Mouse (Mus musculus) MEL (cell line): ENCODE results near the gene Srbd1. TPM values are rescaled to one million over a fixed set of nuclear protein-coding genes. Genes with fewer than 3 reads are reported as not detected.

Experiments
- DNase-seq: peaks from one replicate; pipeline ENCODE4 v3.0.0; 2011; ENCODE audit warnings: low read depth, low spot score
- H3K27ac ChIP-seq: 2 replicates; pipeline ENCODE4 v1.5.1; 2012; ENCODE audit warnings: low read depth, mild to moderate bottlenecking, control low read depth, low read length, moderate library complexity; ENCODE audit not compliant: control insufficient read depth
- H3K27me3 ChIP-seq, 2 experiments: fragments of 150-350 bp in 1 of 2; sonication (generic) in 1 of 2; 2 replicates each; pipeline ENCODE4 v1.6.1; 2012; ENCODE audit warnings: low read length in 2 of 2, mild to moderate bottlenecking in 2 of 2, improper control_type of control experiment in 1 of 2, moderate library complexity in 1 of 2; ENCODE audit not compliant: insufficient read depth in 2 of 2, control insufficient read depth in 1 of 2
- H3K36me3 ChIP-seq, 2 experiments: 2 replicates each; pipeline ENCODE4 v1.6.1; 2012 to 2014; ENCODE audit warnings: low read length in 2 of 2, improper control_type of control experiment in 1 of 2, inconsistent platforms in 1 of 2, mild to moderate bottlenecking in 1 of 2; ENCODE audit not compliant: insufficient read depth in 2 of 2, control insufficient read depth in 1 of 2
- H3K4me1 ChIP-seq, 2 experiments: fragments of 150-350 bp in 1 of 2; sonication (generic) in 1 of 2; 2 replicates each; pipeline ENCODE4 v1.6.1; 2012; ENCODE audit warnings: low read length in 2 of 2, improper control_type of control experiment in 1 of 2, mild to moderate bottlenecking in 1 of 2; ENCODE audit not compliant: insufficient read depth in 2 of 2, control insufficient read depth in 1 of 2
- H3K4me3 ChIP-seq, 2 experiments: fragments of 150-350 bp in 1 of 2; sonication (generic) in 1 of 2; 2 replicates each; pipeline ENCODE4 v1.5.1; 2012; ENCODE audit warnings: low read depth in 2 of 2, low read length in 2 of 2, mild to moderate bottlenecking in 2 of 2, moderate library complexity in 2 of 2, control low read depth in 1 of 2, improper control_type of control experiment in 1 of 2; ENCODE audit not compliant: control insufficient read depth in 1 of 2, insufficient read depth in 1 of 2
- H3K79me2 ChIP-seq: 2 replicates; pipeline ENCODE4 v1.6.1; 2012; ENCODE audit warnings: mild to moderate bottlenecking, low read length, moderate library complexity; ENCODE audit not compliant: control insufficient read depth, poor library complexity, insufficient read depth
- H3K9ac ChIP-seq: 2 replicates; pipeline ENCODE4 v1.6.1; 2012; ENCODE audit warnings: low read depth, mild to moderate bottlenecking, control low read depth, low read length, moderate library complexity; ENCODE audit not compliant: control insufficient read depth, poor library complexity, severe bottlenecking
- H3K9me3 ChIP-seq: fragments of 150-350 bp; sonication (generic); replicated peaks from 2 replicates; pipeline ENCODE4 v1.6.1; 2012; ENCODE audit warnings: mild to moderate bottlenecking, low read length, improper control_type of control experiment, moderate library complexity; ENCODE audit not compliant: insufficient read depth
- BHLHE40 ChIP-seq: IDR thresholded peaks from 2 replicates; pipeline ENCODE4 v1.6.1; 2012; ENCODE audit warnings: low read depth, mild to moderate bottlenecking, inconsistent platforms, low read length, improper control_type of control experiment, borderline replicate concordance
- CHD1 ChIP-seq: IDR thresholded peaks from 2 replicates; pipeline ENCODE4 v1.6.1; 2012; ENCODE audit warnings: low read depth, mild to moderate bottlenecking, inconsistent platforms, low read length, improper control_type of control experiment
- GATA1 ChIP-seq: IDR thresholded peaks from 2 replicates; pipeline ENCODE4 v1.6.1; 2011; ENCODE audit warnings: low read depth, low read length, improper control_type of control experiment
- HCFC1 ChIP-seq: IDR thresholded peaks from 2 replicates; pipeline ENCODE4 v1.6.1; 2012; ENCODE audit warnings: low read depth, mild to moderate bottlenecking, inconsistent platforms, low read length, improper control_type of control experiment, moderate library complexity
- KAT2A ChIP-seq: conservative IDR thresholded peaks from 2 replicates; pipeline ENCODE4 v1.6.1; 2012; ENCODE audit warnings: low read depth, low read length, improper control_type of control experiment, inconsistent platforms
- MAX ChIP-seq: IDR thresholded peaks from 2 replicates; pipeline ENCODE4 v1.6.1; 2011; ENCODE audit warnings: low read length, improper control_type of control experiment
- MEF2A ChIP-seq: IDR thresholded peaks from 2 replicates; pipeline ENCODE4 v1.6.1; 2014; ENCODE audit warnings: low read depth, mild to moderate bottlenecking, inconsistent platforms, low read length, improper control_type of control experiment; ENCODE audit not compliant: poor library complexity, insufficient replicate concordance, severe bottlenecking; ENCODE audit errors: extremely low read depth
- MXI1 ChIP-seq: IDR thresholded peaks from 2 replicates; pipeline ENCODE4 v1.6.1; 2011; ENCODE audit warnings: mild to moderate bottlenecking, low read depth, low read length, improper control_type of control experiment
- NELFE ChIP-seq: IDR thresholded peaks from 2 replicates; pipeline ENCODE4 v1.6.1; 2011; ENCODE audit warnings: low read depth, low read length, improper control_type of control experiment
- NRF1 ChIP-seq: IDR thresholded peaks from 2 replicates; pipeline ENCODE4 v1.6.1; 2014; ENCODE audit warnings: low read depth, mild to moderate bottlenecking, inconsistent platforms, low read length, improper control_type of control experiment, moderate library complexity; ENCODE audit not compliant: poor library complexity, insufficient read depth, severe bottlenecking
- RAD21 ChIP-seq: IDR thresholded peaks from 2 replicates; pipeline ENCODE4 v1.6.1; 2011; ENCODE audit warnings: mild to moderate bottlenecking, low read depth, low read length, improper control_type of control experiment
- RCOR1 ChIP-seq: IDR thresholded peaks from 2 replicates; pipeline ENCODE4 v1.6.1; 2012; ENCODE audit warnings: low read depth, mild to moderate bottlenecking, inconsistent platforms, low read length, improper control_type of control experiment
- SMC3 ChIP-seq: IDR thresholded peaks from 2 replicates; pipeline ENCODE4 v1.6.1; 2011; ENCODE audit warnings: low read depth, low read length, improper control_type of control experiment
- TCF12 ChIP-seq: IDR thresholded peaks from 2 replicates; pipeline ENCODE4 v1.6.1; 2014; ENCODE audit warnings: low read depth, mild to moderate bottlenecking, inconsistent platforms, low read length, improper control_type of control experiment, moderate library complexity
- USF1 ChIP-seq: IDR thresholded peaks from 2 replicates; pipeline ENCODE4 v1.6.1; 2014; ENCODE audit warnings: low read depth, mild to moderate bottlenecking, inconsistent platforms, low read length, improper control_type of control experiment, moderate library complexity
- ZKSCAN1 ChIP-seq: IDR thresholded peaks from 2 replicates; pipeline ENCODE4 v1.6.1; 2012; ENCODE audit warnings: low read depth, mild to moderate bottlenecking, inconsistent platforms, low read length, improper control_type of control experiment, moderate library complexity
- ZMIZ1 ChIP-seq: IDR thresholded peaks from 2 replicates; pipeline ENCODE4 v1.6.1; 2012; ENCODE audit warnings: low read depth, mild to moderate bottlenecking, inconsistent platforms, low read length, improper control_type of control experiment, moderate library complexity
- polyA plus RNA-seq, 2 experiments: library from polyadenylated mRNA; stranded (reverse) in 1 of 2; unstranded in 1 of 2; fragments of >175 nt in 1 of 2; fragments of >200 nt in 1 of 2; gene quantifications; 2 replicates each; pipeline versions ENCODE4 v1.2.1 to v1.2.4; 2012; ENCODE audit warnings: low replicate concordance in 2 of 2, low read depth in 1 of 2; ENCODE audit not compliant: insufficient read length in 2 of 2, insufficient read depth in 1 of 2, missing spikeins in 1 of 2
- total RNA-seq: library from RNA; depleted of rRNA; stranded (reverse); fragments of 300-350 nt; gene quantifications from 2 replicates; pipeline ENCODE4 v1.2.3, GENCODE M21; 2012

Srbd1 gene
- total and polyA plus RNA-seq, 3 experiments = 14.9 to 30.5 TPM; not detected in 1

DNA sequence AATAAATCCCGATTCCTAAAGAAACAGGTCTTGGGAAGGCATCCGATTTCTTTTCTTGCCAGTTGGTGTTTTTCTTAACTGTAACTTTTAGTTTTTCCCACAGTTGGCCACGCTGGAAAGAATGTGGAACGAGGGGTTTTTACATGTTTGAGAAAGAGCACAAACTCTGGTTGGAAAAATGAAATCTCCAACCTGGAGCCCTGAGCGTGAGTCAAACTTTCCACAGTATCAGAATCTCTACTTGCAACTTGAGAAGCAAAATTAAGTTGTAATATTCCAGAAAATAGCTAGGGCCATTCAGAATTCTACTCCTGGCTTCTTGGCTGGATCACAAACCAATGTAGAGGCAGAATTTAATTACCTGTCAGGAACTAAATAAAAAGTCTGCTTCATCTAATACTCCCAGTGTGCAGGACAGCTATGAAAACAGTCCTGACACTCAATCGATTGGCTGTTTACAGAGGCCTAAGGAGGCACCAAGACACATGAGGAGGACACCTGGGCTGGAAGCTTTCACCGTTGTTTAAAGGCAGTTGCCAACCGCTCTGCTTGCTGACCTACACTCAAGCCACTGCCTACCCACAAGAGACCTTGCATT, 203.7 kb downstream of the Srbd1 start:
- Histone ChIP-seq H3K4me1 (no peaks in the 10 kb centered on the region), H3K79me2 (no peaks in the 10 kb centered on the region), H3K36me3 (no peaks in the 10 kb centered on the region), H3K4me3 (no peak overlapping the region), H3K27me3 (peaks cover 0 to 3% of the 10 kb centered on the region in 2 experiments; a peak in 2 of 4 replicates), H3K27ac (no peak overlapping the region)
- DNase-seq = no peak
- TF ChIP-seq USF1 (no peak), ZKSCAN1 (no peak), MAX (no peak), ZMIZ1 (no peak), NRF1 (no peak), GATA1 (no peak)
- TF ChIP-seq, all 39 proteins: peak for 0
- H3K9ac ChIP-seq = no peak overlapping the region
- no peaks in the 10 kb centered on the region for H3K9me3 ChIP-seq

DNA sequence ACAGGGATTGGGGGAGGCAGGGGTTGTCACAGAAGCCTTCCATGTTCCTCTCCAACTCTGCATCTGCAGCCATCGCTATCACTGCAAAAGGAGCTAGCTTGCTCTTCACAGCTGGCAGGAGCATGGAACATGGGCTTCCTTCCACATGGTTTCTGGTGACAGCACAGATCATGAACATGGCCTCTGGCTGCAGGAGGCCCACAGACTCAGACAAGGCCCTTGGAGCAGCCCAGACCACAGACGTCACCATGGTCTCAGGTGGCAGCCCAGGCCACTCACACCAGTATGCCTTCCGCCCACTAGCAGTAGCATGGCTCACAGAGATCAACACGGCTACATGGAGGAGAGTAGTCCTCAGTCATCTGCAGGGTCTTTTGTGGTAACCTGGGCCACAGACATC, 207.8 kb downstream of the Srbd1 start:
- no peak for DNase-seq
- Histone ChIP-seq H3K36me3 (no peaks in the 10 kb centered on the region), H3K9ac (no peak overlapping the region), H3K79me2 (no peaks in the 10 kb centered on the region), H3K4me3 (no peak overlapping the region), H3K4me1 (no peaks in the 10 kb centered on the region), H3K27ac (no peak overlapping the region), H3K27me3 (peaks cover 0 to 3% of the 10 kb centered on the region in 2 experiments; a peak in 2 of 4 replicates), H3K9me3 (no peaks in the 10 kb centered on the region)
- TF ChIP-seq MXI1 (no peak), BHLHE40 (no peak), SMC3 (no peak), RAD21 (no peak), ZMIZ1 (no peak), CHD1 (no peak), MAX (no peak), MEF2A (no peak), HCFC1 (no peak), GATA1 (no peak), KAT2A (no peak), TCF12 (no peak), RCOR1 (no peak), NELFE (no peak)
